Mouse (Mus musculus): ENCODE data around the gene Rab3a. TPM values are rescaled to one million over a fixed set of nuclear protein-coding genes. Genes with fewer than 3 reads are reported as not detected.

Rab3a gene
- polyA plus RNA-seq, 1 experiment from 2014 or later, result 21.0 TPM

GRCm38 (mm10) chr8:70760775-70761406 is 6.4 kb downstream of the Rab3a start, which contains the start of gene Mpv17l2:
TSS of gene Mpv17l2 (minus strand) at chr8:70760946.
- H3K4me1 ChIP-seq (replicated peaks), result peaks cover 34% of the 10 kb centered on the region
- H3K27me3 ChIP-seq, result no peaks in the 10 kb centered on the region
- H3K4me3 ChIP-seq, result peak within 1 kb of the TSS; percentile 71
- ATAC-seq (replicated peaks; ENCODE audit: insufficient number of reproducible peaks, insufficient read depth, low FRiP score, low read depth), result peak; percentile 94
- peak within 1 kb of the TSS; percentile 94 for H3K4me2 ChIP-seq
- H3K9me3 ChIP-seq (replicated peaks), result no peaks in the 10 kb centered on the region
- under 1% methylated on average over 55 of the region's 55 CpGs for WGBS
- peak within 1 kb of the TSS; percentile 79 for H3K27ac ChIP-seq
- peaks cover 17% of the 10 kb centered on the region; the same call in 1 of the 2 replicates for H3K36me3 ChIP-seq
- H3K9ac ChIP-seq, result peak within 1 kb of the TSS; percentile 79

GRCm38 (mm10) chr8:70762118-70762517 is 7.6 kb downstream of the Rab3a start:
- ATAC-seq (replicated peaks; ENCODE audit: insufficient number of reproducible peaks, insufficient read depth, low FRiP score, low read depth), result no peak
- Histone ChIP-seq H3K9me3 (replicated peaks) (no peaks in the 10 kb centered on the region), H3K27me3 (no peaks in the 10 kb centered on the region), H3K36me3 (peaks cover 11% of the 10 kb centered on the region; the same call in 1 of the 2 replicates), H3K9ac (no peak overlapping the region), H3K4me3 (no peak overlapping the region), H3K4me1 (replicated peaks) (peaks cover 45% of the 10 kb centered on the region), H3K27ac (no peak overlapping the region), H3K4me2 (no peak overlapping the region)
- 73% methylated on average over 1 of the region's 1 CpGs for WGBS

- peaks cover 46% of the 10 kb centered on the region for H3K4me1 ChIP-seq (replicated peaks)
- no peak for ATAC-seq (replicated peaks; ENCODE audit: insufficient number of reproducible peaks, insufficient read depth, low FRiP score, low read depth)
- H3K27me3 ChIP-seq, result no peaks in the 10 kb centered on the region
- WGBS, result 7% methylated on average over 3 of the region's 3 CpGs
- no peak overlapping the region for H3K4me3 ChIP-seq
- H3K9ac ChIP-seq, result no peak overlapping the region
- H3K9me3 ChIP-seq (replicated peaks), result no peaks in the 10 kb centered on the region
- H3K36me3 ChIP-seq, result peaks cover 7% of the 10 kb centered on the region
- H3K27ac ChIP-seq, result no peak overlapping the region
- no peak overlapping the region for H3K4me2 ChIP-seq
Measured at GRCm38 (mm10) chr8:70763354-70763753, 8.9 kb downstream of the Rab3a start.

GRCm38 (mm10) chr8:70764026-70764425 is 9.5 kb downstream of the Rab3a start:
- Histone ChIP-seq H3K27me3 (no peaks in the 10 kb centered on the region), H3K4me1 (replicated peaks) (peaks cover 40% of the 10 kb centered on the region), H3K36me3 (peaks cover 10% of the 10 kb centered on the region), H3K9ac (no peak overlapping the region), H3K4me2 (no peak overlapping the region), H3K27ac (no peak overlapping the region), H3K4me3 (no peak overlapping the region), H3K9me3 (replicated peaks) (no peaks in the 10 kb centered on the region)
- no peak for ATAC-seq (replicated peaks; ENCODE audit: insufficient number of reproducible peaks, insufficient read depth, low FRiP score, low read depth)
- 55% methylated on average over 8 of the region's 8 CpGs for WGBS

GRCm38 (mm10) chr8:70764676-70765075 is 10.2 kb downstream of the Rab3a start:
- 92% methylated on average over 13 of the region's 13 CpGs for WGBS
- no peak for ATAC-seq (replicated peaks; ENCODE audit: insufficient number of reproducible peaks, insufficient read depth, low FRiP score, low read depth)
- no peak overlapping the region for H3K27ac ChIP-seq
- no peaks in the 10 kb centered on the region for H3K27me3 ChIP-seq
- H3K4me2 ChIP-seq, result 0 out of 2 replicates have a peak overlapping the region, but pooled peaks have one; percentile 92
- peaks cover 37% of the 10 kb centered on the region for H3K4me1 ChIP-seq (replicated peaks)
- H3K36me3 ChIP-seq, result peaks cover 12% of the 10 kb centered on the region
- no peaks in the 10 kb centered on the region for H3K9me3 ChIP-seq (replicated peaks)
- no peak overlapping the region for H3K9ac ChIP-seq
- H3K4me3 ChIP-seq, result no peak overlapping the region

- Histone ChIP-seq H3K4me3 (peak overlapping the region; percentile 52), H3K4me2 (peak overlapping the region; percentile 92), H3K27me3 (no peaks in the 10 kb centered on the region), H3K9me3 (replicated peaks) (no peaks in the 10 kb centered on the region), H3K9ac (0 out of 2 replicates have a peak overlapping the region, but pooled peaks have one; percentile 65), H3K27ac (0 out of 2 replicates have a peak overlapping the region, but pooled peaks have one; percentile 45), H3K4me1 (replicated peaks) (peaks cover 31% of the 10 kb centered on the region), H3K36me3 (peaks cover 16% of the 10 kb centered on the region)
- WGBS, result 65% methylated on average over 9 of the region's 9 CpGs
- no peak for ATAC-seq (replicated peaks; ENCODE audit: insufficient number of reproducible peaks, insufficient read depth, low FRiP score, low read depth)
Measured at GRCm38 (mm10) chr8:70765329-70765728, 10.8 kb downstream of the Rab3a start.

- Histone ChIP-seq H3K9ac (peak overlapping the region; percentile 65), H3K4me2 (peak overlapping the region; percentile 92), H3K27me3 (no peaks in the 10 kb centered on the region), H3K27ac (peak overlapping the region; percentile 45; the same call in 1 of the 2 replicates), H3K4me3 (peak overlapping the region; percentile 52), H3K4me1 (replicated peaks) (peaks cover 30% of the 10 kb centered on the region), H3K36me3 (peaks cover 23% of the 10 kb centered on the region), H3K9me3 (replicated peaks) (no peaks in the 10 kb centered on the region)
- WGBS, result 2% methylated on average over 34 of the region's 34 CpGs
- 0 out of 2 replicates have a peak, but pooled peaks have one; percentile 8 for ATAC-seq (replicated peaks; ENCODE audit: insufficient number of reproducible peaks, insufficient read depth, low FRiP score, low read depth)
Measured at GRCm38 (mm10) chr8:70765838-70766570, 11.5 kb downstream of the Rab3a start.

- H3K9ac ChIP-seq, result peak overlapping the region; percentile 65
- H3K9me3 ChIP-seq (replicated peaks), result no peaks in the 10 kb centered on the region
- peak overlapping the region; percentile 92 for H3K4me2 ChIP-seq
- peak overlapping the region; percentile 45; the same call in 1 of the 2 replicates for H3K27ac ChIP-seq
- 10% methylated on average over 21 of the region's 21 CpGs for WGBS
- peak; percentile 37 for ATAC-seq (replicated peaks; ENCODE audit: insufficient number of reproducible peaks, insufficient read depth, low FRiP score, low read depth)
- peaks cover 30% of the 10 kb centered on the region for H3K36me3 ChIP-seq
- H3K4me3 ChIP-seq, result peak overlapping the region; percentile 52
- H3K27me3 ChIP-seq, result no peaks in the 10 kb centered on the region
- peaks cover 24% of the 10 kb centered on the region for H3K4me1 ChIP-seq (replicated peaks)
Measured at GRCm38 (mm10) chr8:70766571-70767440, 12.3 kb downstream of the Rab3a start.

GRCm38 (mm10) chr8:70767503-70767902 is 13.0 kb downstream of the Rab3a start:
- no peak for ATAC-seq (replicated peaks; ENCODE audit: insufficient number of reproducible peaks, insufficient read depth, low FRiP score, low read depth)
- no peak overlapping the region for H3K27ac ChIP-seq
- peaks cover 24% of the 10 kb centered on the region for H3K4me1 ChIP-seq (replicated peaks)
- no peaks in the 10 kb centered on the region for H3K27me3 ChIP-seq
- 0 out of 2 replicates have a peak overlapping the region, but pooled peaks have one; percentile 11 for H3K4me2 ChIP-seq
- peaks cover 35% of the 10 kb centered on the region for H3K36me3 ChIP-seq
- 77% methylated on average over 6 of the region's 6 CpGs for WGBS
- H3K9ac ChIP-seq, result no peak overlapping the region
- H3K9me3 ChIP-seq (replicated peaks), result no peaks in the 10 kb centered on the region
- H3K4me3 ChIP-seq, result no peak overlapping the region

GRCm38 (mm10) chr8:70768231-70768776 is 13.8 kb downstream of the Rab3a start:
- no peak overlapping the region for H3K27ac ChIP-seq
- no peak for ATAC-seq (replicated peaks; ENCODE audit: insufficient number of reproducible peaks, insufficient read depth, low FRiP score, low read depth)
- no peak overlapping the region for H3K9ac ChIP-seq
- H3K4me1 ChIP-seq (replicated peaks), result peaks cover 27% of the 10 kb centered on the region
- H3K27me3 ChIP-seq, result no peaks in the 10 kb centered on the region
- no peaks in the 10 kb centered on the region for H3K9me3 ChIP-seq (replicated peaks)
- 89% methylated on average over 32 of the region's 32 CpGs for WGBS
- peaks cover 35% of the 10 kb centered on the region for H3K36me3 ChIP-seq
- no peak overlapping the region for H3K4me2 ChIP-seq
- no peak overlapping the region for H3K4me3 ChIP-seq

Measured in heart, embryonic 15.5 days (tissue).